Mouse (Mus musculus): ENCODE measurements around the gene Itgal. TPM values are rescaled to one million over a fixed set of nuclear protein-coding genes. Genes with fewer than 3 reads are reported as not detected.
A peak's percentile ranks its signal among the peaks of the same experiment; 100 is the strongest.
"Not testable (repeated sequence)": the region's sequence is repeated elsewhere in the genome, so short reads cannot be mapped to it uniquely, and the experiment has no call there.

The Itgal gene
- polyA plus RNA-seq, 1 experiment from 2014 or later, result 1.2 TPM

- WGBS, result 93% methylated on average over 6 of the region's 6 CpGs
- not testable (repeated sequence) for ATAC-seq (ENCODE audit: low read depth); H3K9me3 ChIP-seq (ENCODE audit: control insufficient read depth, low read length); H3K9ac ChIP-seq (ENCODE audit: low read depth, low read length); H3K4me2 ChIP-seq (ENCODE audit: low read depth, low read length); H3K4me1 ChIP-seq (ENCODE audit: control insufficient read depth, insufficient read depth, low read length); DNase-seq (ENCODE audit: low spot score); H3K4me3 ChIP-seq (ENCODE audit: low read depth, low read length); H3K27me3 ChIP-seq (replicated peaks; ENCODE audit: control insufficient read depth, insufficient read depth, low read length); H3K27ac ChIP-seq (replicated peaks; ENCODE audit: low read depth, low read length)
- peaks cover 22% of the 10 kb centered on the region for H3K36me3 ChIP-seq (ENCODE audit: control insufficient read depth, insufficient read depth, low read length)
Observed at GRCm38 (mm10) chr7:127341861-127342260, 45.8 kb downstream of the Itgal start.

- H3K9me3 ChIP-seq (ENCODE audit: control insufficient read depth, low read length), result no peaks in the 10 kb centered on the region
- H3K9ac ChIP-seq (ENCODE audit: low read depth, low read length), result no peak overlapping the region
- H3K4me1 ChIP-seq (ENCODE audit: control insufficient read depth, insufficient read depth, low read length), result peaks cover 7% of the 10 kb centered on the region
- DNase-seq (ENCODE audit: low spot score) (no peak), ATAC-seq (ENCODE audit: low read depth) (no peak)
- peaks cover 22% of the 10 kb centered on the region for H3K36me3 ChIP-seq (ENCODE audit: control insufficient read depth, insufficient read depth, low read length)
- H3K27me3 ChIP-seq (replicated peaks; ENCODE audit: control insufficient read depth, insufficient read depth, low read length), result no peaks in the 10 kb centered on the region
- H3K4me3 ChIP-seq (ENCODE audit: low read depth, low read length), result no peak overlapping the region
- H3K4me2 ChIP-seq (ENCODE audit: low read depth, low read length), result no peak overlapping the region
- H3K27ac ChIP-seq (replicated peaks; ENCODE audit: low read depth, low read length), result no peak overlapping the region
- WGBS, result 63% methylated on average over 4 of the region's 4 CpGs
Observed at GRCm38 (mm10) chr7:127342332-127342731, 46.3 kb downstream of the Itgal start.

- DNase-seq (ENCODE audit: low spot score) (no peak), ATAC-seq (ENCODE audit: low read depth) (no peak)
- Histone ChIP-seq H3K36me3 (ENCODE audit: control insufficient read depth, insufficient read depth, low read length) (peaks cover 22% of the 10 kb centered on the region), H3K4me3 (ENCODE audit: low read depth, low read length) (no peak overlapping the region), H3K4me1 (ENCODE audit: control insufficient read depth, insufficient read depth, low read length) (peaks cover 7% of the 10 kb centered on the region), H3K9me3 (ENCODE audit: control insufficient read depth, low read length) (no peaks in the 10 kb centered on the region), H3K9ac (ENCODE audit: low read depth, low read length) (no peak overlapping the region), H3K4me2 (ENCODE audit: low read depth, low read length) (no peak overlapping the region), H3K27ac (replicated peaks; ENCODE audit: low read depth, low read length) (no peak overlapping the region), H3K27me3 (replicated peaks; ENCODE audit: control insufficient read depth, insufficient read depth, low read length) (no peaks in the 10 kb centered on the region)
- WGBS, result 90% methylated on average over 7 of the region's 7 CpGs
Observed at GRCm38 (mm10) chr7:127342888-127343287, 46.8 kb downstream of the Itgal start.

GRCm38 (mm10) chr7:127343351-127344019, 47.4 kb downstream of the Itgal start:
- Histone ChIP-seq H3K9ac (ENCODE audit: low read depth, low read length) (no peak overlapping the region), H3K4me2 (ENCODE audit: low read depth, low read length) (no peak overlapping the region), H3K36me3 (ENCODE audit: control insufficient read depth, insufficient read depth, low read length) (peaks cover 22% of the 10 kb centered on the region), H3K4me1 (ENCODE audit: control insufficient read depth, insufficient read depth, low read length) (peaks cover 7% of the 10 kb centered on the region), H3K27me3 (replicated peaks; ENCODE audit: control insufficient read depth, insufficient read depth, low read length) (no peaks in the 10 kb centered on the region), H3K27ac (replicated peaks; ENCODE audit: low read depth, low read length) (no peak overlapping the region), H3K4me3 (ENCODE audit: low read depth, low read length) (no peak overlapping the region), H3K9me3 (ENCODE audit: control insufficient read depth, low read length) (no peaks in the 10 kb centered on the region)
- ATAC-seq (ENCODE audit: low read depth) (no peak), DNase-seq (ENCODE audit: low spot score) (no peak)
- 95% methylated on average over 38 of the region's 38 CpGs for WGBS

GRCm38 (mm10) chr7:127344371-127344770, 48.3 kb downstream of the Itgal start:
- no peak overlapping the region for H3K27ac ChIP-seq (replicated peaks; ENCODE audit: low read depth, low read length)
- H3K27me3 ChIP-seq (replicated peaks; ENCODE audit: control insufficient read depth, insufficient read depth, low read length), result no peaks in the 10 kb centered on the region
- no peak for ATAC-seq (ENCODE audit: low read depth)
- peaks cover 22% of the 10 kb centered on the region for H3K36me3 ChIP-seq (ENCODE audit: control insufficient read depth, insufficient read depth, low read length)
- peak overlapping the region; percentile 84 for H3K4me2 ChIP-seq (ENCODE audit: low read depth, low read length)
- H3K4me3 ChIP-seq (ENCODE audit: low read depth, low read length), result peak overlapping the region; percentile 83
- 88% methylated on average over 8 of the region's 8 CpGs for WGBS
- no peaks in the 10 kb centered on the region for H3K9me3 ChIP-seq (ENCODE audit: control insufficient read depth, low read length)
- H3K4me1 ChIP-seq (ENCODE audit: control insufficient read depth, insufficient read depth, low read length), result peaks cover 7% of the 10 kb centered on the region
- peak overlapping the region; percentile 91 for H3K9ac ChIP-seq (ENCODE audit: low read depth, low read length)
- no peak for DNase-seq (ENCODE audit: low spot score)

- DNase-seq (ENCODE audit: low spot score) (peak; percentile 24), ATAC-seq (ENCODE audit: low read depth) (peak; percentile 34)
- Histone ChIP-seq H3K4me3 (ENCODE audit: low read depth, low read length) (peak overlapping the region; percentile 83), H3K9ac (ENCODE audit: low read depth, low read length) (peak overlapping the region; percentile 91), H3K27ac (replicated peaks; ENCODE audit: low read depth, low read length) (peak overlapping the region; percentile 90), H3K27me3 (replicated peaks; ENCODE audit: control insufficient read depth, insufficient read depth, low read length) (no peaks in the 10 kb centered on the region), H3K4me2 (ENCODE audit: low read depth, low read length) (peak overlapping the region; percentile 84), H3K4me1 (ENCODE audit: control insufficient read depth, insufficient read depth, low read length) (peaks cover 7% of the 10 kb centered on the region), H3K9me3 (ENCODE audit: control insufficient read depth, low read length) (no peaks in the 10 kb centered on the region), H3K36me3 (ENCODE audit: control insufficient read depth, insufficient read depth, low read length) (peaks cover 22% of the 10 kb centered on the region)
- WGBS, result under 1% methylated on average over 30 of the region's 42 CpGs
Observed at GRCm38 (mm10) chr7:127345092-127345491, 49.0 kb downstream of the Itgal start.

GRCm38 (mm10) chr7:127345512-127346325, 49.7 kb downstream of the Itgal start, which contains the start of gene Zfp768:
TSS of gene Zfp768 (minus strand) at chr7:127345589.
- Histone ChIP-seq H3K9ac (ENCODE audit: low read depth, low read length) (peak within 1 kb of the TSS; percentile 91), H3K36me3 (ENCODE audit: control insufficient read depth, insufficient read depth, low read length) (peaks cover 22% of the 10 kb centered on the region), H3K4me3 (ENCODE audit: low read depth, low read length) (peak within 1 kb of the TSS; percentile 83), H3K9me3 (ENCODE audit: control insufficient read depth, low read length) (no peaks in the 10 kb centered on the region), H3K4me2 (ENCODE audit: low read depth, low read length) (peak within 1 kb of the TSS; percentile 84), H3K27ac (replicated peaks; ENCODE audit: low read depth, low read length) (peak within 1 kb of the TSS; percentile 90), H3K27me3 (replicated peaks; ENCODE audit: control insufficient read depth, insufficient read depth, low read length) (no peaks in the 10 kb centered on the region), H3K4me1 (ENCODE audit: control insufficient read depth, insufficient read depth, low read length) (peaks cover 7% of the 10 kb centered on the region)
- under 1% methylated on average over 38 of the region's 76 CpGs for WGBS
- ATAC-seq (ENCODE audit: low read depth), result peak; percentile 95
- DNase-seq (ENCODE audit: low spot score), result peak; percentile 93

- H3K4me1 ChIP-seq (ENCODE audit: control insufficient read depth, insufficient read depth, low read length), result peaks cover 7% of the 10 kb centered on the region
- H3K4me2 ChIP-seq (ENCODE audit: low read depth, low read length), result peak overlapping the region; percentile 84
- no peaks in the 10 kb centered on the region for H3K9me3 ChIP-seq (ENCODE audit: control insufficient read depth, low read length)
- peak overlapping the region; percentile 83 for H3K4me3 ChIP-seq (ENCODE audit: low read depth, low read length)
- ATAC-seq (ENCODE audit: low read depth) (no peak), DNase-seq (ENCODE audit: low spot score) (peak; percentile 78)
- H3K9ac ChIP-seq (ENCODE audit: low read depth, low read length), result 0 out of 2 replicates have a peak overlapping the region, but pooled peaks have one; percentile 91
- no peaks in the 10 kb centered on the region for H3K27me3 ChIP-seq (replicated peaks; ENCODE audit: control insufficient read depth, insufficient read depth, low read length)
- H3K27ac ChIP-seq (replicated peaks; ENCODE audit: low read depth, low read length), result no peak overlapping the region; the same call in 1 of the 2 replicates
- WGBS, result 16% methylated on average over 8 of the region's 8 CpGs
- peaks cover 18% of the 10 kb centered on the region for H3K36me3 ChIP-seq (ENCODE audit: control insufficient read depth, insufficient read depth, low read length)
Observed at GRCm38 (mm10) chr7:127346676-127347075, 50.6 kb downstream of the Itgal start.
